Mouse (Mus musculus): ENCODE results near the gene Tbc1d22a. TPM values are rescaled to one million over a fixed set of nuclear protein-coding genes. Genes with fewer than 3 reads are reported as not detected.
"Not testable (repeated sequence)": the region's sequence is repeated elsewhere in the genome, so short reads cannot be mapped to it uniquely, and the experiment has no call there.

The Tbc1d22a gene
- total RNA-seq, 2 experiments from 2014 or later, result 25.7 to 26.0 TPM

DNA sequence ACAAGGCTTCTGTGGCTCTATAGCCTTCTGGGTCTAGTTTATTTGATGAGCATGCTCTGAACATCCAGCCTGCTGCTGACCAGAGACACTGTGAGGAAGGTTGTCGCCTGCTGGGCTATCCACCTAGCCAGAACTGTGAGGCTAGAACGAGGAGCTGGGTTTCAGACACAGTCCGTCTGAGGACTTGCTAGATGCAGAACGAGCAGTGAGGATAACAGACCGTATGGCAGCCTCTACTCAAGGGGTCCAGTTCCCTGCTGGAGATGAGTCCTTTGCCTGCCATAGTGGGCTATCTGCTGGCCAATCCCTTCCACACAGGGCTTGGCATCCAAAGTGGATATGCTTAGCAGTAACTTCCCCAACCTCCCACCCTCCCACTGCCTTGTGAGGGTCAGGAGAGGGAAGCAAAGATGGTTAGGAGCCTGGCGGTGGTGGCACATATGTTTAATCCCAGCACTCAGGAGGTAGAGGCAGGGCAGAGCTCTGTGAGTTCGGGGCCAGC lies 10.9 kb upstream of the Tbc1d22a start:
- DNase-seq, result no peak

DNA sequence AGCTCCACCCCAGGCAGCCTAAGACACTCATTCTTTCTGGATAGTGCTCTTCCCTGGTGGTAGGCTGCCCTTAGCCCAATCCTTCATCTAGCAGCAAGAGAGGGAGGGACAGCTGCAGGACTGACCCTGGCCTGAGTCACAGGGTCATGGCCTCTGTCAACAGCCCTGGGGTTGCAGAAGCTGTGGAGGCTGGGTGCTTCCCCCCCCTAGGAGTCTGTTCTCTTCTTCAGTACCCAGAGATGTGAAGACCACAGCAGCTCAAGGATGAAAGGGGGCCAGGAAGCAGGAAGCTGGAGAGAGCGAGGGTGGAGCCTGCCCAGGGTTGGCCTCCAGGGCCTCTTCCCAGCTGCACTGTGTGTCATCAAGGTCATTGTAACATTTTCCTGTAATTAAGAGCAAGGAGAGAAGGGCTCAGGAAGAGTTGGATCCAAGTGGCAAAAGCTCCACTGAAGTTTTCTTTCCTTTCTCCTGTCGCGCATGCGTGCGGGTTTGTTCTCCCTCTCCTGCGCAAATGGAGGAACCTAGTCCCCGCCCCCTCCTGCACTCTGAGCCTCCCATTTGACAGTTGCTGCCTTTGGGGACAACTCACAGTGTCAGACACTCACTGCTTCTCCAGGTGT lies 10.2 kb upstream of the Tbc1d22a start:
- DNase-seq, result peak; percentile 55 to 69

DNA sequence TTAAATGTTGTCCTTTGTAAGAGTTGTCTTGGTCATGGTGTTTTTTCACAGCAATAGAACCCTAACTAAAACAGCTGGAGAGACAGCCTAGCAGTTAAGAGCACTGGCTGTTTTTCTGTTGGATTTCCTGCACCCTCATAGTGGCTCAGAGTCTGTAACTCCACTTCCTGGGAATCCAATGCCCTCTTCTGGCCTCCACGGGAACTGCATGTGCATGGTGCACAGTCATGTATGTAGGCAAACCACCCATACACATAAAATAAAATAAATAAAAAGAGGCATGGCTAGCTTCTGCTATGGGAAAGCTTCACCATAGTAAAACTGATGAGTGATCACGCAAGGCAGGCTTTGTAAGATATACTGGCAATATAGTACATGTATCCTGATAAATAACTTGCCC lies 9.0 kb upstream of the Tbc1d22a start:
- DNase-seq, result peak; percentile 66 to 80

DNA sequence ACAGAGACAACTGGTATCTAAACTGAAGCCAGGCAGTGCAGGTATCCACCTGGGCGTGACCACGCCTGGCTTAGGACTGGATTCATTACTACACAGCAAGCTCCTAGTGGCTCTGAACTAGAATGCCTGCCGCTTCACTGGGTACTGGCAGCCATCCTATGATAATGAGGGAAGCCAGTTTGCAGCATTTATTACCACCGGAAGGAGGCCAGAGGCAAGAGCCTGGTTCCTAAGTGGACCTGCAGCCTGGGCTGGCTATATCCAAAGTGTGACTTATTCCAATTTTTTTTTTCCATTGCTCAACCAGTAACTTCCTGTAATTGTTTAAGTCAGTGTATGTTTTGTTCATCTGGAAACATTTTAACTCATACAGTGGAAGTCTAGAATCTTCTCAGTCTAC lies 7.9 kb upstream of the Tbc1d22a start:
- DNase-seq, result peak; percentile 47 to 70

DNA sequence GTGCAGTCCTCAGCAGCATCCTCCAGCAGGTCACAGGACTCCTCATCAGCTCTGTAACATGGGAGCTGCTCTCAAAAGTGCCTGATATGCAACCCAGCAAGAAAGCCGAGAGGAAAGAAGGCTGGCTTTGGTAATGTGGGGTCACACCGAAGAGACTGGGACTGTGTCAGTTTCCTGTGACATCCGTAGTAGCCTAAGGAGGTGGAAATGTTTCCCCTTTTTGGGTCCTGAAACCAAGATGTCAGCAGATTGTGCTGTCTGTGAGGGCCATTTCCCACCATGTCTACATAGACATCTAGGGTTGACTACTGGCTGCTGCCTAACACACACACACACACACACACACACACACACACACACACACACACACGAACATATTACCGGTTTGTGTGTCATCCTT lies 2.1 kb upstream of the Tbc1d22a start:
- DNase-seq, result peak in 1 of 2 experiments; percentile 44

DNA sequence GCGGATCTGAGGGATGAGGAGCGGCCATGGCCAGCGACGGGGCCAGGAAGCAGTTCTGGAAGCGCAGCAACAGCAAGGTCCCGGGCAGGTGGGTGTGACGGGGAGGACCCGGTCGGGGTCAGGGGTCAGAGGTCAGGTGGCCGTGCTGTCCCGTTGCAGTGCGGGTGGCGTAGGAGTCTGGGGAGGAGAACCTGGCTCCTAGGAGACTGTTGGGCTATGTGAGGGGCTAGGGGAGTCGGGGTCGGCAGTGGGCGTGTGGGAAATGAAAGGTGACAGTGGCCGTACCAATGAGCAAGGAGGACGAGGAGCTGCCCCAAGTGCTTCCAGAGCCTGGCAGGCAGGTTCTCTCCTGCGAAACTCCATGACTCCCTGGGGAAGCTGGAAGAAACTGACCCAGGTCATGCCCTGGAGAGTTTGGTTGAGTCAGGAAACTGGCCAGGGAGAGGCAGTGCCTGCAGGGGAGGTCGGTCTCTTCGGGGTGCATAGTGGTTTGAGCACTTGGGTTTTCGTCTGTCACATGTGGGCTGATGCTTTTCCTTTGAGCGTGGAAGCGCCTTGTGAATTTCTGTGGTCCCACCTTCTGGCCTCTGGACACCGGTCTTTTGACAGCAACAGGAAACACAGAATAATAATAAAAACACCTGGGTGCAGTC lies 416 bp downstream of the Tbc1d22a start:
- DNase-seq, result no peak

DNA sequence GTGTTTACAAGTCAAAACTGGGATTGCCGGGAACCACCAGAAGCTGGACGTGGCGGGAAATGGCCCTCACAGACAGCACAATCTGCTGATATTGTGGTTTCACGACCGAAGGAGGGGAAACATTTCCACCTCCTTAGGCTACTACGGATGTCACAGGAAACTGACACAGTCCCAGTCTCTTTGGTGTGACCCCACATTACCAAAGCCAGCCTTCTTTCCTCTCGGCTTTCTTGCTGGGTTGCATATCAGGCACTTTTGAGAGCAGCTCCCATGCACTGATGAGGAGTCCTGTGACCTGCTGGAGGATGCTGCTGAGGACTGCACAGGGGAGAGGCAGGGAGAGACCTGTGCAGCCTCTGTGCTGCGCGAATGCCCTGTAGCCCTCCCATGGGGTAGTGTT lies 2.4 kb downstream of the Tbc1d22a start:
- peak in 1 of 2 experiments; percentile 34 for DNase-seq

DNA sequence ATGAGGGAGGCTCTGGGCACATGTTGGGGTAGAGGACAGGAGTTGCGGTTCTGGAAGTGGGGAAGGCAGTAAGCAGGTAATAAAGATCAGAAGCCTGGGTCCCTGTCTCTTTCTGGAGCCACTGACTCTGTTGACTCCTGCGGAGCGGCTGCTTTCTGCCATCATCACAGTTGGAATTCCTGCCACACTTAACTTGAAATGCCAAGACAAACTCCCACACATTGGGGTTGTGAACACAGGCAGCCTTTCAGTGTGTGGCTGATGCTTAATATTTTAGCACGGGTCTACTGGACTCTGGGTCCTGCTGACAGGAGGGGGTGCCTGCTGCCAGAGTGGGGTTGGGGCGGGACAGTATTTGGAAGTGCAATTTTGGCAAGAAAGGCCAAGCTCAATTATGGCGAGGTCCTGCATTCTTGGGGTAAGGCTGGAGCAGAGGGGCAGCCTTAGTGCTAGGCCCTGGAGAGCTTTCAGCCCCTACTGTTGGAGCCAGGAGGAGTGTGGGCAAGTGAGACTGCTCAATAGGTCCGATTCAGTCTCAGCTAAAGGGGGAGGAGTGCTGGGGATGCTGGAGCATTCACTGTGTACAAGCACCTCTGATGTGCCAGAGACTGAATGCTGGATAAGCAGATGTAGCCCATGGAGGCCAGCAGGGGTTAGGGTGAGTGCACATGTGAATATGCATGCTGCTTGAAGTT lies 5.4 kb downstream of the Tbc1d22a start:
- DNase-seq, result no peak

DNA sequence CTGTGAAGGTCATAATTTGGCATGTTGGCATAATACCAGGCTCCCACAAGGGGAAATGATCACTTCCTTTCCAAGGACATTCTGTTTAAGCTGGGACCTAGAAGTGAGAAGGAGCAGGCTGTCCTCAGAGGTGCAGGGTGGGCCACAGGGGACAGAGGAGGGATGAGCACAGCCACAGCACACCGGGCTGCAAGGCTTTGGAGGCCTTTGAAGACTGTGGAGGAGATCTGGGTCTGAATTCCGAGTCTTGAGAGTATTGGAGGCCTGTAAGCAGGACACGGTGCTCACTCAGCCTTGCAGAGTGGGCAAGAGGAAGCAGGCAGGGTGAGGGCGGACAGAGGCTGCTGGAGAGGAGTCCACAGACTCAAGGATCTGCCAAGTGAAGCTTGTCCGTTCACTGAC lies 6.0 kb downstream of the Tbc1d22a start:
- peak; percentile 62 to 85 for DNase-seq

DNA sequence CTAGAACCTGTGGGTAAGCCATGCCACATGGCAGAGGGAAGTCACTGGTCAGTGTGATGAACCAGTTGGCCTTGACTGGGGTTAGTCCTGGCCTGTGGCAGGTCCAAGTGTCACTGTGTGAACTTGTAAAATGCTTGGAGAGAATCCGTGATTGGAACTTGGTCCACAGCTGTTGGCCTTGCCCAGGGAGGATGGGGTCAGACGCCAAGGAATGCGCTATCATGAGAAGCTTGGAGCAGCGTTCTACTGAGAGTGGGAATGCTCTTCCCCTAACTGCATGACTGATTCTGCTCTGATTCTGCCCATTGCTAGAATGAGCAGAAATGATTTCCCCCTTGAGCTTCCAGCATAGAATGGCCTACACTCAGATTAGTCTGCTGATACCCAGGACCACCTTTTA lies 6.5 kb downstream of the Tbc1d22a start:
- peak in 1 of 2 experiments; percentile 41 for DNase-seq

DNA sequence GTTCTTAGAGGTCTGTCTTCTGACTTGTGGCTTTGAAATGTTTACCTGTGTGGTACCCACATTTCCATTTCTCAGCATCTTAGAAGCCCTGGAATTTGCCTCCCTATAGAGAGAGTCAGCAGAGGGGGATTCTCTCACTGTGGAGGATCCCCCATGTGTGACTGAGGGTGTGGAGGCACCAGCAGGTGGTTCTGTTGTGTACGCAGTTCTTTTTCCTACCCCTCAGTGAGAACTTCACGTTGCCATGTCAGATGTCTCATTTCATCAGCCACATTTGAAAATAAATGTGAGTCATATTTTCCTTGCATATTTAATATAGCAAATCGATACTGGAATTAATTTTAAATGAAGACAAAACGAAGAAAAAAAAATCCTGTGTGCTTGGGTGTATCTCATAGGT lies 7.1 kb downstream of the Tbc1d22a start:
- DNase-seq, result no peak

DNA sequence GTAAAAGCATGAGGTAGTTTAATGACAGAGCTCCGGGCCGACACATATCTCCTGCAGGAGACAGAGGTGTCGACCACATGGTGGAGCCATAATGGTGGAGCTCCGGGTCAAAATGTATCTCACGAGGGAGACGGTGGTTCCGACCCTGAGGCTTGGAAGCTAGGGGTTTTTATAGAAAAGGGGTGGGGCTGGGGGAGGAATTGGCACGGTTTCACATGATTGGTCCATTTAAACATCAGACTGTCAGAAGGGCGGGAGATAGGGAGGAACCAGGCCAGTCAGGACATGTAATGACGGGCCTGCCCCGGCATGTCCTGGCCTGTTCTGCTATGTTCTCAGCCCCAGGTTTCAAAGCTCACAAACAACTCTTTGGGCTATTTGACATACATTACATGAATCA lies 7.6 kb downstream of the Tbc1d22a start:
- DNase-seq, result not testable (repeated sequence)

DNA sequence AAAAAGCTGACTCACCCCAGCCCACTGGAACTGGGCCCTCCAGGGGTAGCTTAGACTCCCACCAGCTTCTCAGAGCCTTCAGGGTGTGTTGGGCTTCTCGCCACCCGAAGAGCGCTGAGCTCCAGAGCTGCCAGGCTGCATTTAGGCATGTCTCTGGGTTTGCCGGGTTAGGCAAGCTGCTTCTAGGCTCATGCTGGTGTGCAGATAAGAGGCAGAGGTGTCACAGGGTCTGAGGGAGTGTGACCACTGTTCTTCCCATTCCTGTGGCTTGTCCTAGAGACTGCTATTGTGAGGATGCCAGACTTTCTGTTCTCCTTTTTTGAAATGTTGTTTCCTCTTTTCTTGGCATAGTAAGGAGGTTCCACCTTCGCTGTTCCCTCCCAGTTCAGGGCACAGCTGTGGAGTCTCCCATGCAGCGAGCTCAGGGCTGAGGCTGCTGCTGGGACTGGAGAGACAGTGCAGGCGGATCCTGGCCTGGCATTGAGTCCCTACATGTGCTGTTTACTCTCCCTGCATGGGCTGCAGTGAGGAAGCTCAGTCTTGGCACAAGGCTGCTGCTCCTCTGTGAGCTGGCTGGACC lies 10.8 kb downstream of the Tbc1d22a start:
- DNase-seq, result peak in 1 of 2 experiments; percentile 71

DNA sequence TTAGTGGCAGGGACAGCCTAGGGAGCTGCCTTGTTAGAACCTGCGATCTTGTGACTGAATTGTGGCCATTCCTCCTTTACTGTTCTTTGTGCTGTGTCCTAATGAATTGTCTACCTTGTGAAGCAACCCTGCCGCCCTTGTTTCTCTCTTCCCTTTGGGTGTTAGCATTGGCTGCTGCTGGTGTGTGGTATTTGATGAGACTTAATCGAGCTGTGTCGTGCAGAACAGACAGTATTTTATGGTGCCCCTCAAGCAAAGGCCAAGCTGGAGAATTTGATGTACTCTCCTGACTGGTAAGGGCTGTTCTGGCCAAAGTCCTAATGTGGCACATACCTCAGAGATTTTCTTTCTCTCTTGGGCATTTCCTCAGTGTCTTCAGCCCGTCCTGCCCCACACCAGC lies 12.0 kb downstream of the Tbc1d22a start:
- DNase-seq, result no peak

DNA sequence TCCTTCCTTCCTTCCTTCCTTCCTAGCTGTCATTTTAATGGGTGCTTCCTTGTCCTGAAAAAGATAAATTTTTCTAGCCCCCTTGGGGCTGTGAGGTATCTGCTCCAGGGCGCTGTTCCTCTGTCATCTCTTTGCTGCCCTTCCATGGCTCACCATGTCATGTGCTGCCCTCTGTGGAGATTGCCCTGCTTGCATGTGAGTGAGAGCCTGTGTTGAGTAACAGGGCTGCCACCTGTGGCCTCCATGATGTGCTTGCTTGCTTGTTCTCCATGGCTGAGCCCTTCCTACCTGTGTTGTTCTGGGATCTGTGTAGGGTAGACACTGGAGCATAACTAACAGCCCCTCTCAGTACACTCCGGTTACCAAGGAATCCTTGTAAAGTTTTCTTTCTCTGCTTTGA lies 12.7 kb downstream of the Tbc1d22a start:
- DNase-seq, result no peak

DNA sequence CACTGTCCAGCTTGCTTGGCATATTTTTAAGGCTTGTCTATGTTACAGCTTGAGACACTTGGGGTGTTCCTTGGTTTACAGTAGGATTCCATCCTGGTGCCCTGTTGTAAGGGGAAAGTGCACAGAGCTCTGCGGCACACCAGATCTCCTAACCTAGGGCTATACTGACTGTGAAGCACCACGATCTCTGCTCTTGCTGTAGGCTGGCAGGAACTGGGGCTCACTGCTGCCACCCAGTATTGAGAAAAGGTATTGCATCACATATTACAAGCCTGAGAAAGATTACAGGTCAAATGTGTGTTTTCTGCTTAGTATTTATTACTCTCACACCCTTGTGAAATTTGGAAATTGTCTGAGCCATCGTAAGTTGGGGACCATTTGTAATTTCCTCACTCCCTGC lies 13.9 kb downstream of the Tbc1d22a start:
- peak; percentile 65 to 71 for DNase-seq

DNA sequence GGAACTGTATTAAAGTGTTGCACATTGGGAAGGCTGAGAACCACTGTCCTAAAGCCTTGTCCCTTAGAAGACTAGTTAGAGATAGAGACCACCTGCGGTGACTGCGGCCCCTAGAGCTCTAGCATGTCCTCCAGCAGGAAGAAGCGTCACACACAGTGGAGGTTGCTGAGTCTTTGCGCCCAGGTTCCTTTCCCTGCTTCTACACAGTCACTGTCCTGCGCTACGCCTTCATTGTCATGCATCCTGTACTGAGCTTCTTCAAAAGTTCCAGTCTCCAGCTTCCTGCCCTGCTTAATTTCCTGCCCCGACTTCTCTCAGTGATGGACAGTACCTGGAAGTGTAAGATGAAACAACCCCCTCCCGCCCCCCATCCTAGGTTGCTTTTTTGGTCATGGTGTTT lies 14.8 kb downstream of the Tbc1d22a start:
- no peak for DNase-seq

DNA sequence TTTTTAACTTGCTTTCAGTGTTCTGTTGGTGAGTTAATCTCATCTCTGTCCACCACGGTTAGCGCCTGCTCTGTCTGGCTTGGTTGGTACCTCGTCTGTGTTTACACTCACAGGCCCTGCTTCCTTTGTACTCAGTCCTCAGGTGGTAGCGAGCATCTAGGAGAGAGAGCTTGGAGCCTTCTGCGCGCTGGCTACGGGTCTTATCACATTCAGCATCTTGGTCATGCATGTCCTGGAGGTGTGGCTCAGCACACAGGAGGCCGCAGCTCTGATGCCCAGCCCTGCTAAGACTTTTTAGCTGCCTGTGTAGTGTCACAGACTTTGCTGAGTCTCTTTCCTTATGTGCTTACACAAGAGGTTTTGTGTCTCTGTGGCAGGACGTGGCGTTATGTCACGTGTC lies 15.4 kb downstream of the Tbc1d22a start:
- DNase-seq, result no peak

DNA sequence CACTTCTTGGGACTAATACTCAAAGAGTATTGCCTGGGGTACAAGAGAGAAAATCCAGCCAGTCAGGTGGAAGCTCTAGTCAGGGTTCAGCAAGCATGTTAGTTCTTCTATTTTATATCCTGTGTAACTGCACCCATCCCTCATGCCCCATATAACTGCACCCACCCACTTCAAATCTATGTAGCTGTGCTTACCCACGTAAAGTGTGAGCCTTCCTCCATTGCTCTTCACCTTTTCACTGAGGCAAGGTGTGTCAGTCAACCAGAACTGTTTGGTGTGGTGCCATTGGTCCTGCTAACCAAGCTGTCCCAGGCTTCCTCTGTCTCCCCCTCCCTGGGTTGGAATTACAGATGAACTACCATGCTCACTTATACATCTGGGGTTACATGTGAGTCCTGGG lies 16.9 kb downstream of the Tbc1d22a start:
- DNase-seq, result no peak

DNA sequence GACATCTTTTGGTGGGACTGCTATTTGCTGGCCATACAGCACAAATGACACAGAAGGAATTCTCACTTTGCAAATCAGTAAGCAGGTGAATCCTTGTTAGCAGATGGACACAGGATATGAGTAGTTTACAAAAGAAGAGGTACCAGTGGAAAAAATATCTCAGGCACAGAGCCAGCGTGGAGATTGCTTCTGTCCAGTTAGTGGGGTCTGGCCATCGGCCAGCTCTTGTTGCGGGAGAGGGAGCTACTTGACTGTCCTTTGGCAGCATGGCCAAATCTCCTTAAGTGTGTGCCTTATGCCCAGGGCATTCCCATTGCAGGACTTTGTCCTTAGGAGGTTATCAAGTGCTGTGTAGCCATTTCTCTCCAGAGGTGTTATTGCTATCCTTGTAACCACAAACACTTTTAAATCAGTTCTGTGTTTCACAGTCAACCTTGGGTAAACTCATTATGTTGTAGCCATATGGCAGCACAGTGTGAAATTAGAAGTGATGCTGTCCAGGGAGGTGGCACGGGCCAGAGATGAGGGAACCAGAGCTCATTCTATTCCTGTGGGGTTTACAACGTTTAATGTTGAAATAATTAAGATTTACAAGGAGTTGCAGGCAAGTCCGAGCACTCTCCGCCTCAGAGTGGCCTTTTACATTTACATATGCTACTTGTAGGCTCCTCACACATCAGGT lies 17.7 kb downstream of the Tbc1d22a start:
- no peak for DNase-seq

DNA sequence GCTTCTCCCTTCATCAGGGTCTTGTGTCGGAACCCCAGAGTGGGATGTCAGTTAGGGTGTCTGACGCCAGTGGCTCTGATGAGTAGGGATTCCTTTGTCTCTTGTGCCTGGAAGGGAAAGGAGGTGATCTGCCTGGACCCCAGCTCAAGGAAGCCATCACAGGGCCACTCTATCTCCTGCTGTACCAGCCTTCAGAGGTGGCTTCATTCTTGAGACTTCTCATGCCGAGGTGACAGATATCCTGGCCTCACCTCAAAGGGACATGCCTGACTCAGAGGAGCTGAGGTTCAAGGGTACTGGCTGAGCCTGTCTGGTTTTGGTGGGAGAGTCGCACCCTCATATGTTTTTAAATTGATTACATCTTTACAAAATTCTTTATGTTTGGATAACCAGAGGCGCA lies 19.7 kb downstream of the Tbc1d22a start:
- DNase-seq, result no peak

All from heart, adult 18-20 months (tissue).